Mouse (Mus musculus): Measurements from ENCODE around the gene Cd247. TPM values are rescaled to one million over a fixed set of nuclear protein-coding genes. Genes with fewer than 3 reads are reported as not detected.

Gene Cd247
- polyA plus RNA-seq, 1 experiment from 2014 or later = 1.7 TPM

DNA sequence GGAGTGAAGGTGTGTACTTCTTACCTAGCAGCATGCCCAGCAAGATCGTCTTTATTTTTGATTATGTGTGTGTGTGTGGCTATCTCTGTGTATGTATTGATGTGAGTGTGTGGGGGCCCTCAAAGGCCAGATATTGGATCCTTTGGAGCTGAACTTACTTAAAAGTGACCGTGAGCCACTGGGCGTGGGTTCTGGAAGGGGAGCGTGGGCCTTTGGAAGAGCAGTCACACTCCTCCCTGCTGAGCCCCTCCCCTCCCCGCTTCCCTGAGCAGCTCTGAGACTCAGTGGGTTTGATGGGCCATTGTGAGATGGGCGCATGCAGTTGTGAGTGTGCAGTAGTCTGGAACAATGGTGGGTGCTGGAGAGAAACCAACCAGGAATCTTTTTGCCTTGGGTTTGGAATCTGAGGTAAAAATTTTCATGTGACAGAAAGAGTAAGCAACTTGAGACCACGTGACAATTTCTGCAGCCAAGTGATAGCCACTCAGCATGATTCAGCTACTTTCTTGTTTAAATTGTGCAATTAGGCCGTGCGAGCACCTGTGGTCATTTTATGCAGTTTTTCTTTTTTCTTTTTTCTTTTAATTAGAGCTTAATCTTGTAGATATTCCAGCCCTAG, 19.5 kb upstream of the Cd247 start:
- DNase-seq (ENCODE audit: low spot score) (no peak), ATAC-seq (replicated peaks; ENCODE audit: low FRiP score) (no peak)
- Histone ChIP-seq H3K4me2 (ENCODE audit: low read depth, low read length, severe bottlenecking) (no peak overlapping the region), H3K27ac (ENCODE audit: low read depth, low read length) (no peak overlapping the region), H3K9me3 (ENCODE audit: control insufficient read depth, low read length) (no peaks in the 10 kb centered on the region), H3K36me3 (ENCODE audit: control insufficient read depth, insufficient read depth, low read length) (no peaks in the 10 kb centered on the region), H3K4me3 (ENCODE audit: low read depth, low read length) (no peak overlapping the region), H3K27me3 (ENCODE audit: control insufficient read depth, insufficient read depth, low read length) (peaks cover 8% of the 10 kb centered on the region; the same call in 1 of the 2 replicates), H3K4me1 (replicated peaks; ENCODE audit: control insufficient read depth, insufficient read depth, low read length) (peaks cover 5% of the 10 kb centered on the region; the same call in 1 of the 2 replicates), H3K9ac (ENCODE audit: low read length) (no peak overlapping the region)
- WGBS = 88% methylated on average over 9 of the region's 9 CpGs

DNA sequence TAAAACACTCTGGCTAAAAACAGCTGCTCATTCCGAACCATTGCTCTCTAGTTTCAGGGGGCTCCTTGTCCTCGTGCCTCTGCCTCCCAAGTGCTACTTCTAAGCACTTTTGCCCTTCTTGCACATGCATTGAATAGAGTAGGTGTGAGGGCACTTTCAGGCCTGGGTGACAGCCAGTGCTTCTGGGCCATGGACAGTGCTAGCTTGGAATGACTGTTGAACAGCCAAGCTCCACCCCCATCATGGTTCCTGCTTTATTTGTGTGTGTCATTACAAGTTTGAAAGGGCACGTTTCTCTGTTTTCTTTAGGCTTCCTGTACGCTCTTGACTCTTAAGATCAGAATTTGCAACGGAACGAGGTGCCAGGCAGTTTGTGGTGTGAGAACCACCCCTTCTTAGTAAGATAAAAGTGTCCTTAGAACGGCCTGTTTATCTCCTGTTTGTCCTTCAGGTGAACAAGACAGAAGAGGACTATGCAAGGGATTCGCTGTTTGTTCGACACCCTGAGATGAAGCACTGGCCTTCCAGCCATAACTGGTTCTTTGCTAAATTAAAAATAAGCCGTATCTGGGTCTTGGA, 18.2 kb upstream of the Cd247 start:
- H3K4me1 ChIP-seq (replicated peaks; ENCODE audit: control insufficient read depth, insufficient read depth, low read length) = no peaks in the 10 kb centered on the region; the same call in 1 of the 2 replicates
- no peak overlapping the region for H3K9ac ChIP-seq (ENCODE audit: low read length)
- no peaks in the 10 kb centered on the region for H3K36me3 ChIP-seq (ENCODE audit: control insufficient read depth, insufficient read depth, low read length)
- no peaks in the 10 kb centered on the region for H3K9me3 ChIP-seq (ENCODE audit: control insufficient read depth, low read length)
- H3K4me2 ChIP-seq (ENCODE audit: low read depth, low read length, severe bottlenecking) = no peak overlapping the region
- ATAC-seq (replicated peaks; ENCODE audit: low FRiP score) (no peak), DNase-seq (ENCODE audit: low spot score) (no peak)
- H3K27me3 ChIP-seq (ENCODE audit: control insufficient read depth, insufficient read depth, low read length) = no peaks in the 10 kb centered on the region
- H3K27ac ChIP-seq (ENCODE audit: low read depth, low read length) = no peak overlapping the region
- no peak overlapping the region for H3K4me3 ChIP-seq (ENCODE audit: low read depth, low read length)
- WGBS = 87% methylated on average over 10 of the region's 10 CpGs

DNA sequence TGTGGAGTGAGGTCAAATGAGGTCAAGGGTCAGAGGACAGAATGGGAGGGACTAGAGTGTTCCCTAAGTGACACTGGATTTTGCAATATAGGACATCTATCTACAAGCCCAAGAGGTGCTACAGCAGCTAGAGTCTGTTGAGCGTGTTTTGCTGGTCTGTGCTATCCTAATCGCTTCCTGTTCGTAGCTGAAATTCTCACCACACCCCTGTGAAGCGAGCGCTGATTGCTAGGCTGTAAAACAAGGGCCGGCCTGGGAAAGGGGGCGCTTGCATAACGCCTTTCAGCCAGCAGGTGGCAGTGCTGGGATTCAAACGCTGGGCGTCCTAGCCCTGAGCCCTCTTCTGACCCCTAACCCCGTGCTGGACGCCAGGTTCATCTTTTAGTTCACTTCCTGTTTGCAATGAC, 17.0 kb upstream of the Cd247 start:
- Histone ChIP-seq H3K9ac (ENCODE audit: low read length) (no peak overlapping the region), H3K4me3 (ENCODE audit: low read depth, low read length) (no peak overlapping the region), H3K9me3 (ENCODE audit: control insufficient read depth, low read length) (no peaks in the 10 kb centered on the region), H3K4me2 (ENCODE audit: low read depth, low read length, severe bottlenecking) (no peak overlapping the region), H3K27me3 (ENCODE audit: control insufficient read depth, insufficient read depth, low read length) (no peaks in the 10 kb centered on the region), H3K36me3 (ENCODE audit: control insufficient read depth, insufficient read depth, low read length) (no peaks in the 10 kb centered on the region), H3K27ac (ENCODE audit: low read depth, low read length) (no peak overlapping the region), H3K4me1 (replicated peaks; ENCODE audit: control insufficient read depth, insufficient read depth, low read length) (peaks cover 2% of the 10 kb centered on the region; the same call in 1 of the 2 replicates)
- 3% methylated on average over 12 of the region's 12 CpGs for WGBS
- DNase-seq (ENCODE audit: low spot score) = peak; percentile 90
- ATAC-seq (replicated peaks; ENCODE audit: low FRiP score) = peak; percentile 81

GRCm38 (mm10) chr1:165771998-165772397, 16.5 kb upstream of the Cd247 start:
- H3K4me1 ChIP-seq (replicated peaks; ENCODE audit: control insufficient read depth, insufficient read depth, low read length) = peaks cover 2% of the 10 kb centered on the region; the same call in 1 of the 2 replicates
- no peak overlapping the region for H3K27ac ChIP-seq (ENCODE audit: low read depth, low read length)
- no peak for DNase-seq (ENCODE audit: low spot score)
- H3K9me3 ChIP-seq (ENCODE audit: control insufficient read depth, low read length) = no peaks in the 10 kb centered on the region
- H3K9ac ChIP-seq (ENCODE audit: low read length) = no peak overlapping the region
- no peak overlapping the region for H3K4me3 ChIP-seq (ENCODE audit: low read depth, low read length)
- no peak overlapping the region for H3K4me2 ChIP-seq (ENCODE audit: low read depth, low read length, severe bottlenecking)
- no peaks in the 10 kb centered on the region for H3K27me3 ChIP-seq (ENCODE audit: control insufficient read depth, insufficient read depth, low read length)
- 50% methylated on average over 9 of the region's 9 CpGs for WGBS
- peak; percentile 14; the same call in 1 of the 2 replicates for ATAC-seq (replicated peaks; ENCODE audit: low FRiP score)
- no peaks in the 10 kb centered on the region for H3K36me3 ChIP-seq (ENCODE audit: control insufficient read depth, insufficient read depth, low read length)

DNA sequence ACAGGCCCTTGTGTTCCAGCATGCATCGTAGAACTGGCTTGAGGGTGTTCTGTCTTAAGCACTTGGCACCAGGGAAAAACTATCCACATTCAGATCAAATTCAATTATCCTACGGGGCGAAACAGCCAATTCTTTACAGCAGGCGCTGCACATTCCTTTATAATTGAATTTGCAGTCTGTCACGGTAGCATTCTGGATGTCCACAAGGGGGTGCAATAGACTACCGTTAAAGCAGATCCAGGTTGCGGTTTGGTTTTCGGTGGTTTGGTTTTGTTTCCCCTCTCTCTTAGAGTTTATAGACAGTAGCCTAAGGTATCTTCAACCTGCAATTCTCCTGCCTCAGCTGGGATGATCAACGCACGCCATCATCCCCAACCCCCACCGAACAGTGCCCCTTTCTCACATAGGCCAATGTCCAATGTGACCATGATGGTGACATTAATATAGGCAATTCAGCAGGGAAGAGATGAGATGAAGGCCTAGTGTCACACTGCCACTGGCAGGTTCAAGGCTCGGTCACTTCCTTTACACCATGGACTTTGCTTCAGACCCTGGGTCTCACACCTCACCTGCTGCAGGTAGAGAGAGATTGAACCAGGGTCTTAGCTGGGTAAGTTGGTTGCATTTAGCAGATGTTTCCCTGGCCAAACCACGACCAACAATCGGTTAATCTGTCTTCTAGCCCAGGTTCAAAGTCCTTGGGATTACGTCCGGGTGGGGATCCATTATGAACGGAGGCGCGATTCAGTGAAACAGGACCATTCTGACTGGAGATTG, 12.8 kb upstream of the Cd247 start:
- WGBS = 46% methylated on average over 19 of the region's 19 CpGs

DNA sequence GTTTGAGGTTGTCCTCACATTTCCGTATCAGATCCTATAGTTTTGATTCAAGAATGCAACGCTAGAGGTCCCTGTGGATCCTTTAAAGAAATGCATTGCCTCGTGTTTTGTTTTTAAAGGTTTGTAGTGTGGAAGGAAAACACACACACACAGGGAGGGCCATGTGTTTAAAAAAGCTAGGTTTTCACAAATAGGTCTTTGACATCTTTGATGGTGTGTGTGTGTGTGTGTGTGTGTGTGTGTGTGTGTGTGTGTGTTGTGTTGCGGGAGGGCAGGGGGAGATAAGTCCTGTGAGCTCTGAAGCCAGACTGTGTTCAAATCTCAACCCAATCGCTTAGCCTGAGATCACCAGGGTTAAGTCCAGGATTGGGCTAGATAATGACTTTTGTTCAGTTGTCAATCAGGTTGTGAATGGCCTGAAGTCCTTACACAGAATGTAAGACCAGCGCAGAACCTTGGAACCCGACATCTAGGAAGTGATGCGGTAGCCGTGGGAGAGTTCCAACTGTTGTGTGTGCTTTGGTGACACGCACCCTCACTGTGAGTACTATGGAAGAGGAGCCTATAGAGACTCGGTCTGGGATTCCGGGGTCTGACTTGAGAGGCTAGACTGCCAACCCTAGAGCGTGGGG, 8.4 kb upstream of the Cd247 start:
- Histone ChIP-seq H3K4me1 (replicated peaks; ENCODE audit: control insufficient read depth, insufficient read depth, low read length) (peaks cover 3% of the 10 kb centered on the region; the same call in 1 of the 2 replicates), H3K27ac (ENCODE audit: low read depth, low read length) (no peak overlapping the region), H3K36me3 (ENCODE audit: control insufficient read depth, insufficient read depth, low read length) (no peaks in the 10 kb centered on the region), H3K9ac (ENCODE audit: low read length) (peak overlapping the region; percentile 52), H3K4me2 (ENCODE audit: low read depth, low read length, severe bottlenecking) (peak overlapping the region; percentile 57), H3K4me3 (ENCODE audit: low read depth, low read length) (peak overlapping the region; percentile 28), H3K27me3 (ENCODE audit: control insufficient read depth, insufficient read depth, low read length) (peaks cover 7% of the 10 kb centered on the region; the same call in 1 of the 2 replicates), H3K9me3 (ENCODE audit: control insufficient read depth, low read length) (no peaks in the 10 kb centered on the region)
- WGBS = 4% methylated on average over 13 of the region's 13 CpGs
- ATAC-seq (replicated peaks; ENCODE audit: low FRiP score) (peak; percentile 70), DNase-seq (ENCODE audit: low spot score) (no peak)

More for the DNA sequence above, 12.8 kb upstream of the Cd247 start:
- Histone ChIP-seq H3K9ac (ENCODE audit: low read length) (no peak overlapping the region), H3K27ac (ENCODE audit: low read depth, low read length) (no peak overlapping the region), H3K27me3 (ENCODE audit: control insufficient read depth, insufficient read depth, low read length) (peaks cover 2% of the 10 kb centered on the region; the same call in 1 of the 2 replicates), H3K36me3 (ENCODE audit: control insufficient read depth, insufficient read depth, low read length) (no peaks in the 10 kb centered on the region), H3K4me1 (replicated peaks; ENCODE audit: control insufficient read depth, insufficient read depth, low read length) (peaks cover 2% of the 10 kb centered on the region; the same call in 1 of the 2 replicates), H3K9me3 (ENCODE audit: control insufficient read depth, low read length) (no peaks in the 10 kb centered on the region), H3K4me2 (ENCODE audit: low read depth, low read length, severe bottlenecking) (no peak overlapping the region), H3K4me3 (ENCODE audit: low read depth, low read length) (no peak overlapping the region)
- DNase-seq (ENCODE audit: low spot score) (peak; percentile 67), ATAC-seq (replicated peaks; ENCODE audit: low FRiP score) (no peak)

DNA sequence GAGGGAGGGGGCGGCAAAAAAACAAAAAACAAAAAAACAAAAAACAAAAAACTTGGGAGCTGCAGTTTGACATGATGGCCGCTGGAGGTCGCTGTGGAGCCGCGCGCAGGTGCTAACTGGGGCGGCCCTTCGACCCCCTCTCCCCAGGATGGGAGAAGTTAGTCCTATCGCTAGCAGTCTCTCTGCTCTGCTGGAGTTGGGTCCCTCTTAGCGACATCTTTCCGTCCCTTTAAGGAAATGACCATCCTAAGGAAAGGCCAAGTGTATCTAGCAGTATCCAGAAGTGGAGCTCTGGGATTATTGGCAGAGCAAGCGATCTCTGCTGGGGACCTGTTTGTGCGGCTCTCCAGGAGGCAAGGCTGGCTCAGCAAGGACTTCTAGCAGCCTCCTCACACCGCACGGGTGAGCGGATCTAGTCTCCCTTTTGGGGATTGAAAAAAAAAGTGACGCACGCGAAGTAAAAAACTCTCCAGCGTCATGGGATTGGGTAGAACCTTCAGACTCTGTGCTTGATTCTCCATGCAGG, 7.8 kb upstream of the Cd247 start:
- Histone ChIP-seq H3K9me3 (ENCODE audit: control insufficient read depth, low read length) (no peaks in the 10 kb centered on the region), H3K36me3 (ENCODE audit: control insufficient read depth, insufficient read depth, low read length) (no peaks in the 10 kb centered on the region), H3K9ac (ENCODE audit: low read length) (peak overlapping the region; percentile 52), H3K4me1 (replicated peaks; ENCODE audit: control insufficient read depth, insufficient read depth, low read length) (0 out of 2 replicates have a peak, but pooled peaks cover 3% of the 10 kb centered on the region), H3K4me2 (ENCODE audit: low read depth, low read length, severe bottlenecking) (peak overlapping the region; percentile 57), H3K4me3 (ENCODE audit: low read depth, low read length) (peak overlapping the region; percentile 28), H3K27me3 (ENCODE audit: control insufficient read depth, insufficient read depth, low read length) (peaks cover 7% of the 10 kb centered on the region; the same call in 1 of the 2 replicates), H3K27ac (ENCODE audit: low read depth, low read length) (no peak overlapping the region)
- ATAC-seq (replicated peaks; ENCODE audit: low FRiP score) = peak; percentile 63
- DNase-seq (ENCODE audit: low spot score) = peak; percentile 72
- 3% methylated on average over 20 of the region's 20 CpGs for WGBS

- H3K36me3 ChIP-seq (ENCODE audit: control insufficient read depth, insufficient read depth, low read length) = no peaks in the 10 kb centered on the region
- H3K9ac ChIP-seq (ENCODE audit: low read length) = peak overlapping the region; percentile 52; the same call in 1 of the 2 replicates
- no peak for DNase-seq (ENCODE audit: low spot score)
- peaks cover 7% of the 10 kb centered on the region; the same call in 1 of the 2 replicates for H3K27me3 ChIP-seq (ENCODE audit: control insufficient read depth, insufficient read depth, low read length)
- ATAC-seq (replicated peaks; ENCODE audit: low FRiP score) = no peak
- WGBS = 82% methylated on average over 9 of the region's 9 CpGs
- no peak overlapping the region for H3K27ac ChIP-seq (ENCODE audit: low read depth, low read length)
- no peak overlapping the region for H3K4me3 ChIP-seq (ENCODE audit: low read depth, low read length)
- H3K9me3 ChIP-seq (ENCODE audit: control insufficient read depth, low read length) = no peaks in the 10 kb centered on the region
- H3K4me2 ChIP-seq (ENCODE audit: low read depth, low read length, severe bottlenecking) = no peak overlapping the region
- H3K4me1 ChIP-seq (replicated peaks; ENCODE audit: control insufficient read depth, insufficient read depth, low read length) = 0 out of 2 replicates have a peak, but pooled peaks cover 2% of the 10 kb centered on the region
Measured at GRCm38 (mm10) chr1:165781426-165781825, 7.1 kb upstream of the Cd247 start.

Measured in forebrain, embryonic 11.5 days (tissue).